Mouse (Mus musculus): Measurements from ENCODE around the gene Rbm34.

Gene Rbm34

DNA sequence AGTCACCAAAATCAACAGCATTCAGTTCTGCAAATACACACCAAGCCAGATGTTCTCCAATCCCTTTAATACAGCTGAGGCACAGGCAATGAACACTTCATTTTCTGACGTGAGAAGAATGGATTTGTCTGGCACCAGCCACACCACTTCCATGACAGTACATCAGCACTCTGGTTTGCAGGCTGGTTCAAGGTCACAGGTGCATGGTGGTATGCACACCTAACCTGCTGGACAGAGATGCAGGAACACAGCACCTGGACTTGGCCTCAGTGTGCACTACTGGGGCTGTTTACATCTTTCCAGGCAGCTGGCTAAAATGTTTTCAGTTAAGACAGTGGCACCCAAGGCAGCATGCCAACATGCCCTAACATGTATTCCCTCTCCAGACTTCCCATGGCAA, 38.2 kb downstream of the Rbm34 start:
- CTCF ChIA-PET = interaction anchor here in 3 of 4 experiments (0.6 to 1.5 kb wide), 3 partner anchors 9 to 423 kb away, joined by 3 to 7 read pairs (median 3); no protein-coding TSS in a partner anchor
- POLR2A ChIA-PET = interaction anchor here in 3 of 4 experiments (0.8 to 14.9 kb wide), 17 partner anchors 7 to 341 kb away, joined by 3 to 326 read pairs (median 14); partner anchors contain the start of genes Tomm20 (in 3 of the 3), Rbm34 (in 2 of the 3) and Irf2bp2 (in 1 of the 3)

- CTCF ChIA-PET = interaction anchor here in 2 of 4 experiments (0.7 to 2.2 kb wide), 6 partner anchors 11 to 450 kb away, joined by 4 to 15 read pairs (median 8); partner anchors contain the start of gene Tomm20 (in 1 of the 2)
- POLR2A ChIA-PET = interaction anchor here (0.6 to 14.9 kb wide), 26 partner anchors 7 to 473 kb away, joined by 3 to 326 read pairs (median 8); partner anchors contain the start of genes Tomm20 (in 3 of the 4), Rbm34 (in 2 of the 4) and Irf2bp2 (in 1 of the 4)
Measured at GRCm38 (mm10) chr8:126932249-126932648, 38.6 kb downstream of the Rbm34 start.

GRCm38 (mm10) chr8:126931720-126932119, 39.2 kb downstream of the Rbm34 start:
- CTCF ChIA-PET = interaction anchor here (0.5 to 2.2 kb wide), 16 partner anchors 8 to 1953 kb away, joined by 3 to 15 read pairs (median 4); partner anchors contain the start of gene Tomm20 (in 1 of the 4)
- POLR2A ChIA-PET = interaction anchor here (0.5 to 14.9 kb wide), 38 partner anchors 8 to 936 kb away, joined by 3 to 326 read pairs (median 6); partner anchors contain the start of genes Rbm34 (in 3 of the 4), Tomm20 (in 3 of the 4) and Irf2bp2 (in 1 of the 4)

DNA sequence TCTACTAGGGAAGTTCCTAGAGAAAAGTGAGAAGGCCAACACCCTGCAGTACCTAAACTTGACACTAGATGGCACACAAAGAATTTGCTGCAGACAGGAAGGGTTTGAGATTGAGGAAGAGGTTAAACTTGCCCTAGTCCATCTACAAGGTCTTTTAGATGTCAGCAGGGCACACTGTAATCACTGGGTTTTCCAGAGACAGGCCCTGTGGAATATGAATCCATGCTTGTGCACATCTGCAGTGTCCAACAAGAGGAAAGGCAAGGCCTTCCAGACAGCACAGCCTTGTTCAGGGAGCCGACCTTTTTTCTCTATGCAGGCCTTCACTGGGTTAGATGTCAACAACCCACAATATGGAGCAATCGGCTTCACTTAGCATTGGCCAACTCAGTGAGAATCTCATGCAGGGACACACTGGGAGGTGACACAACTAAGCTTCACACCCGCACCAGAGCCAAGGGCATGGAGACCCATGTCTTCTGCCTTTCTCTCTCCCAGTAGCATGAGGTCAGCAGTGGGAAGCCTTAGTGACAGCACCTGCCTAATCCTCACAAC, 41.2 kb downstream of the Rbm34 start:
- ChIA-PET POLR2A (interaction anchor here (0.7 to 14.9 kb wide), 18 partner anchors 8 to 923 kb away, joined by 3 to 326 read pairs (median 16); partner anchors contain the start of genes Rbm34 (in 2 of the 4), Tomm20 (in 2 of the 4) and Irf2bp2 (in 1 of the 4)), CTCF (interaction anchor here in 3 of 4 experiments (0.5 to 1.9 kb wide), 8 partner anchors 9 to 370 kb away, joined by 3 to 7 read pairs (median 4); no protein-coding TSS in a partner anchor)

- POLR2A ChIA-PET = interaction anchor here (0.6 to 14.9 kb wide), 30 partner anchors 7 to 923 kb away, joined by 3 to 326 read pairs (median 4); partner anchors contain the start of genes Rbm34 (in 3 of the 4), Irf2bp2 (in 2 of the 4) and Tomm20 (in 2 of the 4)
- CTCF ChIA-PET = interaction anchor here (0.5 to 2.3 kb wide), 16 partner anchors 8 to 659 kb away, joined by 3 to 11 read pairs (median 4); no protein-coding TSS in a partner anchor
Measured at GRCm38 (mm10) chr8:126928755-126929505, 41.9 kb downstream of the Rbm34 start.

DNA sequence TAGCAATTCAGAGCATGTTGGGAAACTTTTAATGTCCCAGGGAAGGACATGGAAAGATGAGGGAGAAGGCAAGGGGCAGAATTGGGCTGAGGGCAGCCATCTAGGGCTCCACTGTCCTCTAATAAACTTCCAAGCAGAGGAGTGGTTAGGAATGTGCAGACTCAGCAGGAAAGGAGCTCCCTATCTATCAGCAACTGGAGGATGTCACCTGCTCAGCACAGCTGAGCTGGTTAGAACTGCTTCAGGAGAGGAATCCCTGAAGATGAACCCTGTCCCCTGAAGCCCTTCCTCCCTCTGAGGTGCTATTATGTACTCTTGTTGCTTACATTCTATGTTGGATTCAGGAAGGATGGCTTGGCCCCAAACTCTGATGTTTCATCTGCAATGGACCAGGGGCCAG, 42.8 kb downstream of the Rbm34 start:
- CTCF ChIA-PET = interaction anchor here in 3 of 4 experiments (0.5 to 2.3 kb wide), 13 partner anchors 7 to 658 kb away, joined by 3 to 8 read pairs (median 3); no protein-coding TSS in a partner anchor
- POLR2A ChIA-PET = interaction anchor here (0.6 to 14.9 kb wide), 25 partner anchors 8 to 476 kb away, joined by 3 to 326 read pairs (median 4); partner anchors contain the start of genes Rbm34 (in 3 of the 4), Irf2bp2 (in 2 of the 4) and Tomm20 (in 2 of the 4)

GRCm38 (mm10) chr8:126927058-126927457, 43.8 kb downstream of the Rbm34 start:
- POLR2A ChIA-PET = interaction anchor here in 3 of 4 experiments (0.6 to 14.9 kb wide), 10 partner anchors 11 to 349 kb away, joined by 3 to 326 read pairs (median 44); partner anchors contain the start of genes Rbm34 (in 2 of the 3), Tomm20 (in 2 of the 3) and Irf2bp2 (in 1 of the 3)
- CTCF ChIA-PET = interaction anchor here in 2 of 4 experiments (0.9 to 2.3 kb wide), 2 partner anchors 48 to 49 kb away, joined by 3 to 8 read pairs; no protein-coding TSS in a partner anchor

- CTCF ChIA-PET = interaction anchor here in 2 of 4 experiments (0.5 to 1.1 kb wide), 3 partner anchors 442 to 1610 kb away, joined by 3 to 4 read pairs (median 3); no protein-coding TSS in a partner anchor
- POLR2A ChIA-PET = interaction anchor here in 3 of 4 experiments (0.6 to 12.5 kb wide), 8 partner anchors 8 to 363 kb away, joined by 3 to 135 read pairs (median 4); partner anchors contain the start of gene Rbm34 (in 1 of the 3)
Measured at GRCm38 (mm10) chr8:126922981-126923380, 47.9 kb downstream of the Rbm34 start.

GRCm38 (mm10) chr8:126921432-126921831, 49.4 kb downstream of the Rbm34 start:
- POLR2A ChIA-PET = interaction anchor here (0.5 to 4.4 kb wide), 32 partner anchors 9 to 447 kb away, joined by 3 to 58 read pairs (median 4); partner anchors contain the start of genes Rbm34 (in 2 of the 4) and Tomm20 (in 2 of the 4)

GRCm38 (mm10) chr8:126920845-126921244, 50.0 kb downstream of the Rbm34 start:
- CTCF ChIA-PET = interaction anchor here (0.5 to 2.4 kb wide), 61 partner anchors 8 to 653 kb away, joined by 3 to 29 read pairs (median 4); partner anchors contain the start of gene Rbm34 (in 1 of the 4)
- POLR2A ChIA-PET = interaction anchor here (0.5 to 4.4 kb wide), 37 partner anchors 9 to 447 kb away, joined by 3 to 58 read pairs (median 4); partner anchors contain the start of genes Rbm34 (in 2 of the 4) and Tomm20 (in 2 of the 4)

More at GRCm38 (mm10) chr8:126921432-126921831, 49.4 kb downstream of the Rbm34 start:
- CTCF ChIA-PET = interaction anchor here (0.5 to 2.4 kb wide), 50 partner anchors 7 to 654 kb away, joined by 3 to 29 read pairs (median 4); partner anchors contain the start of gene Rbm34 (in 1 of the 4)

- ChIA-PET POLR2A (interaction anchor here (0.6 to 4.4 kb wide), 28 partner anchors 9 to 445 kb away, joined by 3 to 58 read pairs (median 4); partner anchors contain the start of genes Tomm20 (in 2 of the 4) and Rbm34 (in 1 of the 4)), CTCF (interaction anchor here (0.6 to 2.4 kb wide), 52 partner anchors 8 to 653 kb away, joined by 3 to 29 read pairs (median 5); partner anchors contain the start of gene Rbm34 (in 1 of the 4))
Measured at GRCm38 (mm10) chr8:126920386-126920785, 50.5 kb downstream of the Rbm34 start.

- ChIA-PET POLR2A (interaction anchor here in 2 of 4 experiments (1.0 to 4.4 kb wide), 6 partner anchors 12 to 444 kb away, joined by 3 to 58 read pairs (median 4); no protein-coding TSS in a partner anchor), CTCF (interaction anchor here in 2 of 4 experiments (1.7 to 2.4 kb wide), 3 partner anchors 15 to 439 kb away, joined by 7 to 29 read pairs (median 18); no protein-coding TSS in a partner anchor)
Measured at GRCm38 (mm10) chr8:126919703-126920102, 51.2 kb downstream of the Rbm34 start.

GRCm38 (mm10) chr8:126919255-126919654, 51.6 kb downstream of the Rbm34 start:
- ChIA-PET CTCF (interaction anchor here in 1 of 4 experiments (2.4 kb wide), 1 partner anchor 438 kb away, joined by 29 read pairs; no protein-coding TSS in a partner anchor), POLR2A (interaction anchor here in 2 of 4 experiments (1.0 to 4.4 kb wide), 8 partner anchors 9 to 443 kb away, joined by 3 to 58 read pairs (median 3); no protein-coding TSS in a partner anchor)

- CTCF ChIA-PET = interaction anchor here in 1 of 4 experiments (0.7 kb wide), 1 partner anchor 692 kb away, joined by 4 read pairs; no protein-coding TSS in a partner anchor
- POLR2A ChIA-PET = interaction anchor here in 2 of 4 experiments (1.0 to 4.4 kb wide), 4 partner anchors 10 to 420 kb away, joined by 3 to 58 read pairs (median 4); no protein-coding TSS in a partner anchor
Measured at GRCm38 (mm10) chr8:126918356-126918755, 52.5 kb downstream of the Rbm34 start.

GRCm38 (mm10) chr8:126917179-126917905, 53.5 kb downstream of the Rbm34 start:
- CTCF ChIA-PET = interaction anchor here (0.5 to 1.5 kb wide), 13 partner anchors 10 to 961 kb away, joined by 3 to 8 read pairs (median 4); no protein-coding TSS in a partner anchor

DNA sequence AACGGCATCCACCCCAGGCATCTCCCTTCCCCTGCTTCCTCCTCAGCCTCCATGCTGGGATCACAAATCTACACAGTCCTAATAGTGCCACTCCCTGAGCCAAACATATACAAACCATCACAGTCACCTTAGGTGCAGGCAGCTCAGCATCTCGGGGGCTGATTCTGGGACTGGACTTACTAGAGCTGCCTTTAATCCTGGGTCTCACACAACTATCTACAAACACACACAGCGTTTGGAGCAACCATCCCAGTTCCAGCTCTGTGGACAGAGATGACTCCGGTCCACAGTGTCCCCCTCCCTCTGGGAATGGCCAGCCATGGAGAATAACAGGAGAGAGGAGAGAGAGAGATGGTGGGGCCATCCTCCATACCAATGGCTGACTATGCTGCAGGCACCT, 54.3 kb downstream of the Rbm34 start:
- ChIA-PET POLR2A (interaction anchor here in 3 of 4 experiments (0.9 to 1.9 kb wide), 12 partner anchors 10 to 60 kb away, joined by 3 to 18 read pairs (median 4); partner anchors contain the start of genes Tomm20 (in 2 of the 3) and Rbm34 (in 1 of the 3)), CTCF (interaction anchor here in 3 of 4 experiments (0.5 to 1.5 kb wide), 8 partner anchors 9 to 960 kb away, joined by 3 to 8 read pairs (median 4); no protein-coding TSS in a partner anchor)

More at GRCm38 (mm10) chr8:126917179-126917905, 53.5 kb downstream of the Rbm34 start:
- POLR2A ChIA-PET = interaction anchor here in 3 of 4 experiments (0.6 to 1.9 kb wide), 13 partner anchors 11 to 441 kb away, joined by 3 to 18 read pairs (median 5); partner anchors contain the start of genes Tomm20 (in 2 of the 3) and Rbm34 (in 1 of the 3)

Measured in embryonic stem cell, embryonic (primary cell).